Mouse (Mus musculus) layer of hippocampus, adult 11-12 months (tissue): ENCODE results near the gene Artn.

Experiments
- DNase-seq: peaks from one replicate; pipeline ENCODE4 v3.0.0; 2022; ENCODE audit warnings: low spot score

Artn gene

GRCm38 (mm10) chr4:117889471-117889870 lies 40.1 kb downstream of the Artn start:
- no peak for DNase-seq

GRCm38 (mm10) chr4:117887920-117888319 lies 41.6 kb downstream of the Artn start:
- no peak for DNase-seq

- peak; percentile 96 for DNase-seq
Observed at GRCm38 (mm10) chr4:117887133-117887532, 42.4 kb downstream of the Artn start, which contains the start of gene Atp6v0b. Gene Atp6v0b, minus strand, starts transcription at chr4:117887333.

GRCm38 (mm10) chr4:117886644-117887043 lies 42.9 kb downstream of the Artn start:
- peak; percentile 42 for DNase-seq

GRCm38 (mm10) chr4:117885994-117886393 lies 43.6 kb downstream of the Artn start:
- no peak for DNase-seq

- no peak for DNase-seq
Observed at GRCm38 (mm10) chr4:117885093-117885492, 44.5 kb downstream of the Artn start.

- no peak for DNase-seq
Observed at GRCm38 (mm10) chr4:117884146-117884545, 45.4 kb downstream of the Artn start.

- DNase-seq = peak; percentile 63
Observed at GRCm38 (mm10) chr4:117882701-117883691, 46.6 kb downstream of the Artn start, which contains the start of gene B4galt2. Gene B4galt2, minus strand, starts transcription at chr4:117883487.

GRCm38 (mm10) chr4:117878703-117879102 lies 50.9 kb downstream of the Artn start:
- DNase-seq = no peak

GRCm38 (mm10) chr4:117878301-117878700 lies 51.3 kb downstream of the Artn start:
- no peak for DNase-seq
